Mouse (Mus musculus) embryonic facial prominence, embryonic 11.5 days (tissue): ENCODE data around the gene Tubb3. TPM values are rescaled to one million over a fixed set of nuclear protein-coding genes. Genes with fewer than 3 reads are reported as not detected.
"Not testable (repeated sequence)": the region's sequence is repeated elsewhere in the genome, so short reads cannot be mapped to it uniquely, and the experiment has no call there.

Experiments used
- ATAC-seq: fragments of 200-750 bp; cut with Nextera tagmentation; replicated peaks from 2 replicates; pipeline ENCODE4 v1.8.0; 2017; ENCODE audit warnings: low read depth; ENCODE audit not compliant: insufficient number of reproducible peaks, low FRiP score, low TSS enrichment
- DNase-seq: peaks from one replicate; pipeline ENCODE4 v3.0.0-alpha.2; 2015; ENCODE audit warnings: low spot score
- H3K27ac ChIP-seq: fragments of 300-500 bp; sonication (generic); replicated peaks from 2 replicates; pipeline ENCODE4 v1.5.1; 2014; ENCODE audit warnings: mild to moderate bottlenecking, low read depth, low read length, control low read depth
- H3K27me3 ChIP-seq: fragments of 300-500 bp; sonication (generic); 2 replicates; pipeline ENCODE4 v1.6.1; 2014; ENCODE audit warnings: mild to moderate bottlenecking, low read length, moderate library complexity, mixed read lengths; ENCODE audit not compliant: control insufficient read depth, insufficient read depth
- H3K36me3 ChIP-seq: fragments of 300-500 bp; sonication (generic); replicated peaks from 2 replicates; pipeline ENCODE4 v1.6.1; 2014; ENCODE audit warnings: low read depth, mild to moderate bottlenecking, low read length, moderate library complexity, mixed read lengths; ENCODE audit not compliant: control insufficient read depth, insufficient read depth
- H3K4me1 ChIP-seq: fragments of 300-500 bp; sonication (generic); 2 replicates; pipeline ENCODE4 v1.6.1; 2014; ENCODE audit warnings: low read length, mixed read lengths; ENCODE audit not compliant: control insufficient read depth, insufficient read depth
- H3K4me2 ChIP-seq: fragments of 300-500 bp; sonication (generic); 2 replicates; pipeline ENCODE4 v1.6.1; 2014; ENCODE audit warnings: low read depth, mild to moderate bottlenecking, control low read depth, low read length, moderate library complexity
- H3K4me3 ChIP-seq: fragments of 300-500 bp; sonication (generic); 2 replicates; pipeline ENCODE4 v1.5.1; 2014; ENCODE audit warnings: low read depth, low read length, control low read depth
- H3K9ac ChIP-seq: fragments of 300-500 bp; sonication (generic); replicated peaks from 2 replicates; pipeline ENCODE4 v1.6.1; 2014; ENCODE audit warnings: mild to moderate bottlenecking, control low read depth, low read length
- H3K9me3 ChIP-seq: fragments of 300-500 bp; sonication (generic); replicated peaks from 2 replicates; pipeline ENCODE4 v1.6.1; 2016; ENCODE audit warnings: mild to moderate bottlenecking, low read length, inconsistent platforms, mixed read lengths; ENCODE audit not compliant: control insufficient read depth
- WGBS: fragments of 180-500 bp; shearing (Covaris S2); extraction: QIAGEN DNeasy Blood & Tissue Kit; methylation state at CpG from one replicate; pipeline ENCODE4 v1.1.7; 2014; 5-methylcytosine and 5-hydroxymethylcytosine counted together
- polyA plus RNA-seq: library from polyadenylated mRNA; unstranded; fragments of >200 nt; fragmentation: Nextera tagmentation; extraction: Ambion mirVana; gene quantifications from 2 replicates; pipeline ENCODE4 v1.2.1, GENCODE M21; 2014

The Tubb3 gene
- polyA plus RNA-seq, 1 experiment from 2014 or later: 199 TPM

DNA sequence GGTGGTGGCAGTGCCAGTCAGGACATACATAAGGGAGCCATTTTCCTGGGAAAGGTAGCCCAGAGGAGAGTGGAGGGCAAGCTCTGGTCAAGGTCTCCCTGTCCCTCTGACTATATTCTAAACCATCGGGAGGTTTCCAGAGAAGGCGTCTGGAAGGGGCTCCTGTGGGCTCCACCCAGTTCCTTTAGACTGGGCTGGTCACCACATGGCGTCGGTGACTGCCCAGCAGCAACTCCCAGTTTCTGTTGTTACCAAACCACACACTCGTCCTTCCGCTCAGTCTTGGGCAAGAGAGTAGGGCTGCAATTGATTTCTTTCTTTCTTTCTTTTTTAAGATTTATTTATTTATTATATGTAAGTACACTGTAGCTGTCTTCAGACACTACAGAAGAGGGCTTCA, 32.9 kb downstream of the Tubb3 start:
- Histone ChIP-seq H3K36me3 (no peaks in the 10 kb centered on the region), H3K27ac (no peak overlapping the region), H3K4me1 (no peaks in the 10 kb centered on the region), H3K4me3 (no peak overlapping the region), H3K27me3 (no peaks in the 10 kb centered on the region), H3K4me2 (no peak overlapping the region), H3K9me3 (no peaks in the 10 kb centered on the region), H3K9ac (no peak overlapping the region)
- ATAC-seq (no peak), DNase-seq (no peak)
- 75% methylated on average over 6 of the region's 6 CpGs for WGBS

DNA sequence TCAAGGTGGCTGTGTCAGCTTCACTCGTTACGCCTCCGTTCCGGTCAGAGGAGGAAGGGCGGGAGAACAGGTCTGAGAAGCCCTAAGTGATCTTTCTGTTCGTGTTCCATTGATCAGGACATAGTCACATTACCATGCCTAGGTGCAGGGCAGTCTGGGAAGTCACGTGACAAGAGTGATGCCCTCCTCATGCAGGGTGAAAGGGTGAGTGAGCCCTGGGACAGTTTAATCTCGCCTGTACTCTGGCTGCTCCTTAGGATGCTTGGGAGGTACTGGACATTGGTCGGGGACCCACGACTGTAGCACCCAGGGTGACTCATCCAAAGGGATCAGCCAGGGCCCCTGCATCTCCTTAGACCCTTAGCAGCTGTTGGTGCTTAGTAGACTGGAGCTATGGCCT, 34.8 kb downstream of the Tubb3 start:
- 84% methylated on average over 10 of the region's 10 CpGs for WGBS
- no peaks in the 10 kb centered on the region for H3K36me3 ChIP-seq
- no peak overlapping the region for H3K27ac ChIP-seq
- no peaks in the 10 kb centered on the region for H3K4me1 ChIP-seq
- no peak for DNase-seq
- no peak overlapping the region; the same call in 1 of the 2 replicates for H3K9ac ChIP-seq
- no peak overlapping the region for H3K4me2 ChIP-seq
- H3K4me3 ChIP-seq: no peak overlapping the region
- ATAC-seq: no peak
- no peaks in the 10 kb centered on the region for H3K27me3 ChIP-seq
- no peaks in the 10 kb centered on the region for H3K9me3 ChIP-seq

DNA sequence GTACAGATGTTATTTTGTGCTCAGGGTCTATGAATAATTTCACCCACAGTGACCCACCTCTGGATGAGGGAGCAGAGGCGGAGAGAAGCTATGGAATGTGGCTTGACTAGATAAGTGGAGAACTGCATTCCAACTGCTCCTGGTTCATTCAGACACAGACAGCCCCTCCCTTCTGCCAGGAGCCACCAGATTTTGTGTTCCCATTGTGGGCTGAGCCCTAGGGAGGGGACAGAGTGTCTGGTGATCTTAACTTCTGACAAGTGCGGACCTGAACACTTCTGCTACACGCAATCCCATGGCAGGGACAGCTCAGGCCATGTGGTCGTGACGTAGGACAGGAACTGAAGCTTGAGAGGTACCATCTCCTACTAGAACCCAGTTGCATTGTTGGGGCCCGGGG, 35.6 kb downstream of the Tubb3 start:
- DNase-seq: peak; percentile 13
- no peaks in the 10 kb centered on the region for H3K27me3 ChIP-seq
- H3K9ac ChIP-seq: no peak overlapping the region
- H3K4me3 ChIP-seq: no peak overlapping the region
- H3K4me1 ChIP-seq: no peaks in the 10 kb centered on the region
- no peaks in the 10 kb centered on the region for H3K9me3 ChIP-seq
- no peak overlapping the region for H3K4me2 ChIP-seq
- H3K27ac ChIP-seq: no peak overlapping the region
- no peak for ATAC-seq
- H3K36me3 ChIP-seq: no peaks in the 10 kb centered on the region
- WGBS: 81% methylated on average over 6 of the region's 6 CpGs

DNA sequence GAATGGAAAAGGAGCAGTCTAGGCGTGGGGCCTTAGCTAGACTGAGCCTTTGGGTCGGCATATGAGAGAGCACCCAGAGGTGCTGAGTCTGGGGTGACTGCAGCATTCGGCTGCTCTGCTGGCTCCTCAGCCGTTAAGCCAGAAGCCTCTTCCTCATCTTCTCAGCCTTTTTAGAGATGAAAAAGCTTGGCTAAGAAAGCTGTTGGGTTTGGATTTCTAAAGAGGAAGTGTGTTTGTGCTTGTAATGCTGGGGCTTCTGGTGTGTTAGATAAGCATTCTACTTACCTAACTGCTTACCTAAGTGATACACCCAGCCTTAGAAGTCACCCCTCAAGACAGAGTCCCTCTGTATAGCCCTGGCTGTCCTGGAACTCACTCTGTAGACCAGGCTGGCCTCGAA, 39.6 kb downstream of the Tubb3 start:
- 92% methylated on average over 5 of the region's 5 CpGs for WGBS
- DNase-seq (no peak), ATAC-seq (no peak)
- no peaks in the 10 kb centered on the region for H3K36me3 ChIP-seq
- no peaks in the 10 kb centered on the region for H3K4me1 ChIP-seq
- no peak overlapping the region for H3K4me3 ChIP-seq
- no peak overlapping the region for H3K4me2 ChIP-seq
- H3K27ac ChIP-seq: no peak overlapping the region
- no peaks in the 10 kb centered on the region for H3K9me3 ChIP-seq
- no peaks in the 10 kb centered on the region for H3K27me3 ChIP-seq
- H3K9ac ChIP-seq: no peak overlapping the region

GRCm38 (mm10) chr8:123451747-123452146, 40.5 kb downstream of the Tubb3 start:
- not testable (repeated sequence) for ATAC-seq, H3K4me1 ChIP-seq, H3K4me2 ChIP-seq, H3K27me3 ChIP-seq, H3K36me3 ChIP-seq, H3K9me3 ChIP-seq, H3K27ac ChIP-seq, H3K4me3 ChIP-seq, DNase-seq, H3K9ac ChIP-seq
- 96% methylated on average over 12 of the region's 12 CpGs for WGBS

GRCm38 (mm10) chr8:123452149-123452548, 40.9 kb downstream of the Tubb3 start:
- no peaks in the 10 kb centered on the region for H3K36me3 ChIP-seq

GRCm38 (mm10) chr8:123453291-123453690, 42.1 kb downstream of the Tubb3 start:
- no peak overlapping the region for H3K27ac ChIP-seq
- 84% methylated on average over 7 of the region's 7 CpGs for WGBS

More at GRCm38 (mm10) chr8:123452149-123452548, 40.9 kb downstream of the Tubb3 start:
- Histone ChIP-seq H3K9ac (no peak overlapping the region), H3K4me3 (no peak overlapping the region), H3K9me3 (no peaks in the 10 kb centered on the region), H3K4me1 (no peaks in the 10 kb centered on the region), H3K27ac (no peak overlapping the region), H3K4me2 (no peak overlapping the region), H3K27me3 (no peaks in the 10 kb centered on the region)
- DNase-seq (no peak), ATAC-seq (no peak)
- 83% methylated on average over 4 of the region's 4 CpGs for WGBS

GRCm38 (mm10) chr8:123453951-123454350, 42.7 kb downstream of the Tubb3 start:
- 84% methylated on average over 5 of the region's 5 CpGs for WGBS
- no peak for ATAC-seq
- H3K9me3 ChIP-seq: no peaks in the 10 kb centered on the region

More at GRCm38 (mm10) chr8:123453291-123453690, 42.1 kb downstream of the Tubb3 start:
- Histone ChIP-seq H3K36me3 (no peaks in the 10 kb centered on the region; the same call in 1 of the 2 replicates), H3K27me3 (no peaks in the 10 kb centered on the region), H3K9me3 (no peaks in the 10 kb centered on the region), H3K4me3 (no peak overlapping the region), H3K9ac (no peak overlapping the region), H3K4me2 (no peak overlapping the region), H3K4me1 (no peaks in the 10 kb centered on the region)
- DNase-seq: no peak
- ATAC-seq: no peak

More at GRCm38 (mm10) chr8:123453951-123454350, 42.7 kb downstream of the Tubb3 start:
- no peak overlapping the region for H3K4me2 ChIP-seq
- no peak for DNase-seq
- no peak overlapping the region for H3K9ac ChIP-seq
- no peak overlapping the region for H3K4me3 ChIP-seq
- no peak overlapping the region for H3K27ac ChIP-seq
- no peaks in the 10 kb centered on the region for H3K27me3 ChIP-seq
- H3K36me3 ChIP-seq: no peaks in the 10 kb centered on the region; the same call in 1 of the 2 replicates
- H3K4me1 ChIP-seq: no peaks in the 10 kb centered on the region
